Mouse (Mus musculus): Measurements from ENCODE around the gene Ddx39.

Gene Ddx39

DNA sequence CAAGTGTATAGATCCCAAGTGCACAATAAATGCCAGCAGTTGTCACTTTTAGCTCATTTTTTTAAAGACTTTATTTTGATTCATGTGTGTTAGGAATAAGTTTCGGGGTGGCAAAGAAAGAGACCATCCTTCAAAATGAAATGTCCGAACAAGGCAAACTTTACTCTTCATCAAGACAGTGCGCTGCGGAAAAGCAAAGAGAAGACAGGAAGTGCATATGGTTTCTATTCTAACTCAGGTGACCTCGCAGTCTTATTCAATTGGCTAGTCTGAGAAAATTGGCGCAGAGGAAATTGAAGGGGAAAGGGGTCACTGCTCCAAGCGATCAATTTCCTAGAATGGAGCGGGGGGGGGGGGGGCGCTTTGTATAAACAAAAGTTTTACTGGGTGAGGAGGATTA is 15.4 kb upstream of the Ddx39 start:
- no peak for DNase-seq

DNA sequence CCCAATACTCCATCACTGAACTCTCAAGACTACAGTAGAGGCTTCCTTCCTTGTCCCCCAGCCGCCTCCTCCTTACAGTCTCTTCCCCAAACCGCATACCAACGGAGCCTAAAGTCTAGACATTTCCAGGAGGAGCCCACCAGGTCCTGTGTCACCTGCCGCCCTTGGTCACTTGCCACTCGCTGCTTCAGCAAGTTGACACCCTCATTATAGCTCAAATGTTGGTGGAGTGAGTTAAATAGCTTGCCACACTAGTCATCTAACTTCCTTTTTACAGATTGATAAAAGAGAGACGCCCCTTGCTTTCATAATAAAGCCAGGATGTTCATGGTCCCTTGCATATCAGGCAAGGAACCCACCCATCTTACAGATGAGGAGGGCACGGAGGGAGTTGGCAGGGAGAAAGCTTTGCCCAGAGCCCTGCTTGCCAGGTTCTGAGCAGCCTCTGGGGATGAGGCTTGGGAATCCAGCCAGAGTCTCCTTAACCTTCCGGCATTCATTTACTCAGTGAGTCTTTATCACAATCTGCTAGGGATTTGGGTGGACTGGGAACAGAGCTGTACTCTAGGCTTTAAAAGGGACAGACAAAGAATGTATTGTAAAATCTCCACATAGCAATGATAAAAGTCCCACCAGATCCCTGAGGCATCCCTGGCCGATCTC is 14.4 kb upstream of the Ddx39 start:
- DNase-seq, result no peak

DNA sequence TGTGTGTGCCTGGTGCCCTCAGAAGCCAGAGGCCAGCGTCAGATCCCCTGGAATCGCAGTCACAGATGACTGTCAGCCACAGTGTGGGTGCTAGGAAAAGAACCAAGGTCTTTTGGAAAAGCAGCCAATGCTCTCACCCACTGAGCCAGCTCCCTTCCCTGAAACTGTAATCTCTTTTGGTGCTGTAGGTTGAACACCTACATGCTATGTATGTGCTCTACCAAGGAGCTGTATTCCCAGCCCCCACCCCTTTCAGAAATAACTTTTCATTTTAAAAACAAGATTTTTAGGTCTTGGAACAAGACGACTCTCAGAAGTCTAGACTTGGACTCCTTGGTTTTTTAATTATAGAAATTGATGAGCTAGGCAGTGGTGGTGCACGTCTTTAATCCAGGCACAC is 11.6 kb upstream of the Ddx39 start:
- no peak for DNase-seq

DNA sequence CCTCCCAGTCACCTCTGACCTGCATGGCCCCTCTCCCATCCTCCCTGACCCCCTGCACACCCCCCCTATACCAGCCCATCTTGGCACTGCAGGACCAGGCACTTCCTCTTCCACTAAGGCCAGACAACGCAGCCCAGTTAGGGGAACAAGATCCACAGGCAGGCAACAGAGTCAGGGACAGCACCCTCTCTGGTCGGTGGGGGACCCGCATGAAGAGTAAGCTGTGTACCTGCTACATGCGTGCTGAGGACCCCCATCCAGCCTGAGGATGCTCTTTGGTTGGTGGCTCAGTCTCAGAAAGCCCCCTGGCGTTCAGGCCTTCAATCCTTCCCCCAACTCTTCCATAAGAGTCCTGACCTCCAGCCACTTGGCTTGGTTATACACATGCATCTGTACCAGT is 8.6 kb upstream of the Ddx39 start:
- DNase-seq, result no peak

DNA sequence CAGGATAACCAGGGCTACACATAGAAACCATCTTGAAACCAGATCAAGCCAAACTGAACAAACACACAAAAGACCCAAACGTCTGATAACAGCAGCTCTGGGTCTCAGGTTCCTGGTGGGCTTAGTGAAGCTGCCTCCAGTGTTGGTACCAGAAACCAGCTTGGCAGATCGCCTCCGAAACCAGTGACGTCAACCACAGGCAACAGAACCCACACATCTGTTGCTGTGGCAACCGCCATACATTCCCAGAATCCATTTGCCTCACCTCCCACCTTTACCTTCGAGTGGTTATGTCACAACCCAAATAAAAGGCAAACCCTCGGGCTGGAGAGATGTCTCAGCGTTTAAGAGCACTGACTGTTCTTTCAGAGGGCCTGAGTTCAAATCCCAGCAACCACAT is 7.4 kb upstream of the Ddx39 start:
- DNase-seq, result no peak

- no peak for DNase-seq
These were observed 324 bp upstream of the Ddx39 start for GRCm38 (mm10) chr8:83714676-83715030.

GRCm38 (mm10) chr8:83715771-83716170 is 794 bp downstream of the Ddx39 start:
- DNase-seq, result no peak

GRCm38 (mm10) chr8:83716563-83716962 is 1.6 kb downstream of the Ddx39 start:
- no peak for DNase-seq

GRCm38 (mm10) chr8:83719048-83719447 is 4.1 kb downstream of the Ddx39 start:
- no peak for DNase-seq

DNA sequence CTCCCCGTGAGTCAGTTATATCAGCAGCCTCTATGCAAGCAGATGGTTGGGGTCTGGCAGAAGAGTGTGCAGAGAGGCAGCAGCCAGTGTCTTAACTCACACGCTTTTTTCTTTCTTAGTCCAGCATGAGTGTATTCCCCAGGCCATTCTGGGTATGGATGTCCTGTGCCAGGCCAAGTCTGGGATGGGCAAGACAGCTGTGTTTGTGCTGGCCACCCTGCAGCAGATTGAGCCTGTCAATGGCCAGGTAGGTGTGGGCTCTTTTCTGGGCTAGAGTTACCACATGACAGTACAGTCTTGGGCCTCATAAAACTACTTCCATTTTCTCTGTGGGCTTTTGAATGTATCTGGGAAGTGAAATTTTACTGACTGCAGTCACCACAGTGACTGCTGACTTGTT is 4.7 kb downstream of the Ddx39 start:
- DNase-seq, result no peak

GRCm38 (mm10) chr8:83721405-83722025 is 6.5 kb downstream of the Ddx39 start:
- peak; percentile 82 to 91 for DNase-seq

GRCm38 (mm10) chr8:83722631-83723030 is 7.7 kb downstream of the Ddx39 start:
- DNase-seq, result no peak

DNA sequence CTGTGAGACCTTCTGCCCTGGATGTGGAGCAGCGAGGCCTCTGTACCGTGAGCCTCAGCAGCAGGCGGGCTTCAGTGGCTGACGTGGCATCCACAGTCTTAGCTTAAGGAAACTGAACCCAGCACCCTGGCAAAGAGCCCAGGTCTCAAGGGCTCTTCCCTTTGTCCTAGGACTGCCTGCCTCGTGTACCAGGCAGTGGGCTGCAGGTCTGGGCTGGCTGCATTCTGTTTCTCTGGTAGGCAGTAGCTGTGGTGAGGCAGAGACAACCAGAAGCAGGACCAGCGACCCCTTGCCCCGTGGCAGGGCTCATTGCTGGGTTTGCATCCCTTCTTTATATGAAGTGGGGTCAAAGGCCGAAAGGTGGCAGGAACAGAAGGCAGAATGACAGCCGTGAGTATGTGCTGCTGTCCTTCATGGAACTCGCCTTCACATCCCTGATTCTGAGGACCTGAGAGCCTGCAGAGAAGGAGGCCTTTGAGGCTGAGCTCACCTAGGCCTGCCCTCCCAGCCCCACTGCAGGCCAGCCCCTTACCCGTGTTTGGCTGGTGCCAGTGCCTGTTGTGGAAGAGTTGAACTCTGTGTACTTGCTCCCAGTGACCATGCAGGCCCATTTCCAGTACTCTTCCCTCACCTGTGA is 8.6 kb downstream of the Ddx39 start:
- DNase-seq, result no peak

GRCm38 (mm10) chr8:83724697-83725482 is 9.9 kb downstream of the Ddx39 start:
- DNase-seq, result peak; percentile 83 to 87

DNA sequence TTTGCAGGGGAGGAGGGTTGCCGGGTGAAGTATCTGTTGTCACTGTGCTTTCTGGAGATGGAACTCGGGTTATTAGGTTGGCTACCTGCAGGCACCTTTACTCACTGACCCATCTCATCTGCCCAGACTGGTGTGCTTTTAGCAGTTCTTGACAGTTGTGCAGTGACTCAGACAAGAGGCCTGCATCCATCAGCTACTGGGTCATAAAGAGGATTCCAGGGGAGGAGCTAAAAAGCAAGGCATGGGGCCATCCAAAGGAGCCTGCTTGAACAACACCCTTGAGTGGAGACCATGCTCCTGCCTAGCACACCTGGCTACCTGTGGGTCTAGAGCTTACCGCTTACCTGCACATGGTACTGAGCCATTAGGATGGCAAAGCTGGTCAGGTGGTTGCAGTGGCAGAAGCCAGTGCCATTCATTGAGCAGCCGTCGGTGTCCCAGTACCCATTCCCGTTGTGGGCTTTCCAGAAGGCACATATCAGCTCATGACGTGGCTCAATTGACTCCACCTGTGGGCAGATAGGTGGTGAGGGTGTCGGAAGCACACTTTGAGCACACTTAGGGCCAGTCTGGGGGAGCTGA is 10.6 kb downstream of the Ddx39 start:
- DNase-seq, result no peak

DNA sequence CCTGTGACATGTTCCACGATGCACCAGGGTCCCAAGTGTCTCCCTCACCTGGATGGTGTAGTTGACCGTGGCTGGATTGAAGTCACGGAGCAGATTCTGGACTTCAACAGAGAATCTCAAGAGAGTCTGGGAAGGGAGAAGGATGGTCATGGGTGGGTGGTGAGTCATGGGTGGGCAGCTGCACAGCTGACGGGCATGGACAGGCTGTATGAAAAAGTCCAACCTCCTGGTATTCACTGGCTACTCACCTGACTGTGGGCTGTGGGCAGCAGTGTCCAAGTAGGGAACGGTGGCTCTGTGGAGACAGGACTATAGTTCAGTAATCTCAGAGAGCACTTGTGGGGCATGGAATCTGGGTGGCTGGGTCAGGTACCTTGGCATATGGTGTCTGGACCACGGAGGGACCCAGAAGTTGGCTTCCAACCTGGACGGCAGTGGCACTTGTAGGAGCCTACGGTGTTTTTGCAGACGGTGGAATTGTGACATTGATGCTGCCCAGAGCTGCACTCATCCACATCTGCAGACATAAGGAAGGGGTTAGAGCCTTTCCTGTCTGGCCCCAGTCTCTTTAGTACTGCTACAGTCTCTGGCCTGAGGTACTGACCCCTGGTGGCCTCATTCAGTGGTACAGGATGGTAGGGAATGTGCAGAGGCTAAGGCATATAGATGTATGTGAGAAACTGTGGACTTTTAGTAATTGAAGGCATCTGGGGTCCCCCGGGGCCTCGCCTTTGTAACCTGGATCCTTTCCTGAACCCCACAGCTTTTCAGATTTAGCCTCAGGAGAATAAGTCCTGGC is 14.2 kb downstream of the Ddx39 start:
- peak; percentile 59 to 60 for DNase-seq

DNA sequence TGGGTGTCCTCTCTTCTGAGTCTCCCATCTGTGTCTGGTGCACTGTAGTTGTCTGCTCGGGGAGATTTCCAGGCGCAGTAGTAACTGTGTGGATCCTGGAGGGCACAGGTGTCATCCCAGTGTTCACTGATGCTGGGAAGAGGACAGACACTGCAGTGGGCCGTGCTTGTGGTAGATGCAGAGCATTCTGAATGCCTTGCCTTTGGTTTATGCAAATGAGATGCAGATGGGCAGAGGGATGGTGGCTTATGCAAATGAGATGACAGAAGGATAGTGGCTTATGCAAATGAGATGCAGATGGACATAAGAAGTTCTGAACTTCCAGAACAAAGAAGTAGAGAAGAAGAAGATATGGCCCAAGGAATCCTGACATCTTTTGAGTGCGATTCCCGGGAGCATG is 16.9 kb downstream of the Ddx39 start:
- DNase-seq, result no peak

DNA sequence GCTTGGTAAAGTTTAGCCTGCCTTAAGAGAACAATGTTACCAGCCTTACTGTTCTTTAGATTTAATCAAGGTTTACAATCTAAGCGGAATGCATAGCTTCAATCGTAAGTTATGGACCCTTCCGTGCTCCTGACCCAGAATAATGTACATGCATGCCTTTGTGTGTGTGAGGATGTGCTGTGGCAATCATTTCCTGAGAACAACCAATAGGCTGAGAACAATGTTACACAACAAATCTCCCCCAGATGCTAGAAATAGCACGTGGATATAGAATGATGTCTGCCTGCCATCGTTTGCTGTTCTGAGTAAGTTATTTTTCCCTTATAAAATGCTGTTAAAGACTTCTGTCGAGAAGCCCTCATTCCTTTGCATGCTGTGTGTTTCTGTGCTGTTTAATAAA is 17.9 kb downstream of the Ddx39 start:
- DNase-seq, result no peak

- DNase-seq, result no peak
These were observed 21.7 kb downstream of the Ddx39 start for GRCm38 (mm10) chr8:83736681-83737080.

- DNase-seq, result no peak
These were observed 22.4 kb downstream of the Ddx39 start for GRCm38 (mm10) chr8:83737346-83737745.

DNA sequence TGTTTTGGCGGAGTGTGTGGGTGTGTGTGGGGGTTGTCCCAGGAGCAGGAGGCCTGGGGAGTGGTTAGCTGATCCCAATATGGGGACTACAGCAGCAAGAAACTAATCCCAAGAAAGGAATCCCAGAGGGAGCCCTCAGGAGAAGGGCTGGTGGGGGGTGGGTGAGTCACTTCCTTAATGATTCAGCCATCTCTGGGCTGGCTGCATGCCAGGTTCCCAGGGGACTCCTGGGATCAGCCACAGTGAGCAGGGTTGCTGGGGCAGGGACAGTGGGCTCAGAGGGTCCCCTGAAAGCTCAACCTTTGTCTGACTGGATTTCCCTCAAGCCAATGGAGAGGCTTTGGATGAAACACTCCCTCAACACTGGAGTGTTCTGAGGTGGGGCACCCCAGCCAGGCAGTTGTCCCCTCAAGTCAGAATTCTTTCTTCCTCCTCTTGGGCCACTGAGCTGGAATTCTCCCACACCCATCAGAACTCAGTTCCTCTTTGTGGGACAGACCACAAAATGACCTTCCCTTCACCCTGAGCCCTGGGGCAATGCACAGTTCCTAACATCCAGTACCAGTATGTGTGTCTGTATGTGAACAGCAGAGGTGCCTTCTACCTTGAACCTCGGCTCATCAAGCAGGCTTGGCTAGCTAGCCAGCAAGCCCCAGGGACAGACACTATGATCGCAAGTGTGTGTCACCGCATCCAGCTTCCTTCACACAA is 23.0 kb downstream of the Ddx39 start:
- peak; percentile 77 to 85 for DNase-seq
